In genomic region chrX:42342951-42343879, GRCm38 (mm10) we compare ENCODE assay signal across 7 mouse cellular contexts.
A peak's percentile ranks its signal among the peaks of the same experiment; 100 is the strongest.
DNase-seq lines count a peak whose midpoint lies in the region; ATAC-seq and TF ChIP-seq lines count a peak whose summit lies in the region.

No protein-coding gene starts in this region.

- H3K4me3 ChIP-seq in stomach, embryonic 15.5 days (replicated peaks): no peak overlapping the region
- H3K4me3 ChIP-seq in stomach, postnatal 0 days (ENCODE audit: low read depth, low read length): no peak overlapping the region
- no peak overlapping the region for H3K4me3 ChIP-seq in embryonic facial prominence, embryonic 12.5 days
- no peak overlapping the region for H3K4me3 ChIP-seq in midbrain, embryonic 12.5 days

- ATAC-seq in stomach, embryonic 15.5 days (ENCODE audit: insufficient read depth, low FRiP score, low read depth): no peak
- no peak for ATAC-seq in stomach, postnatal 0 days (ENCODE audit: low FRiP score, low TSS enrichment)
- ATAC-seq in embryonic facial prominence, embryonic 12.5 days (ENCODE audit: insufficient number of reproducible peaks, insufficient read depth, low FRiP score, low TSS enrichment): no peak
- peak; percentile 88 for ATAC-seq in midbrain, embryonic 12.5 days (ENCODE audit: low FRiP score, low read depth)

- H3K4me2 ChIP-seq in stomach, embryonic 15.5 days: 0 out of 2 replicates have a peak overlapping the region, but pooled peaks have one; percentile 3
- H3K4me2 ChIP-seq in stomach, postnatal 0 days (replicated peaks; ENCODE audit: low read depth): no peak overlapping the region
- 0 out of 2 replicates have a peak overlapping the region, but pooled peaks have one; percentile 22 for H3K4me2 ChIP-seq in embryonic facial prominence, embryonic 12.5 days (replicated peaks)
- H3K4me2 ChIP-seq in midbrain, embryonic 12.5 days (replicated peaks): peak overlapping the region; percentile 15

- no peaks in the 10 kb centered on the region for H3K9me3 ChIP-seq in stomach, embryonic 15.5 days
- no peaks in the 10 kb centered on the region for H3K9me3 ChIP-seq in stomach, postnatal 0 days (ENCODE audit: control insufficient read depth, low read length)
- H3K9me3 ChIP-seq in embryonic facial prominence, embryonic 12.5 days: no peaks in the 10 kb centered on the region
- no peaks in the 10 kb centered on the region for H3K9me3 ChIP-seq in midbrain, embryonic 12.5 days

- DNase-seq in stomach, postnatal 0 days (ENCODE audit: low spot score): no peak
- DNase-seq in kidney, adult 9 months: peak; percentile 36
- DNase-seq in urinary bladder, postnatal 14 days (ENCODE audit: low spot score): no peak
- DNase-seq in urinary bladder, postnatal 10 days (ENCODE audit: low spot score): no peak

- TF ChIP-seq EP300 in stomach, postnatal 0 days (optimal IDR thresholded peaks at IDR 0.05): no peak

- no peak overlapping the region for H3K9ac ChIP-seq in stomach, embryonic 15.5 days
- no peak overlapping the region for H3K9ac ChIP-seq in stomach, postnatal 0 days (ENCODE audit: low read length)
- no peak overlapping the region for H3K9ac ChIP-seq in embryonic facial prominence, embryonic 12.5 days
- H3K9ac ChIP-seq in midbrain, embryonic 12.5 days (replicated peaks): no peak overlapping the region

- H3K4me1 ChIP-seq in stomach, embryonic 15.5 days: no peaks in the 10 kb centered on the region
- H3K4me1 ChIP-seq in stomach, postnatal 0 days (replicated peaks; ENCODE audit: control insufficient read depth, insufficient read depth): no peaks in the 10 kb centered on the region
- no peaks in the 10 kb centered on the region for H3K4me1 ChIP-seq in embryonic facial prominence, embryonic 12.5 days
- H3K4me1 ChIP-seq in midbrain, embryonic 12.5 days: peaks cover 8% of the 10 kb centered on the region

- no peak overlapping the region for H3K27ac ChIP-seq in stomach, embryonic 15.5 days
- H3K27ac ChIP-seq in stomach, postnatal 0 days (replicated peaks): no peak overlapping the region
- no peak overlapping the region for H3K27ac ChIP-seq in embryonic facial prominence, embryonic 12.5 days
- H3K27ac ChIP-seq in midbrain, embryonic 12.5 days (replicated peaks): peak overlapping the region; percentile 70

- H3K27me3 ChIP-seq in stomach, embryonic 15.5 days (replicated peaks): no peaks in the 10 kb centered on the region
- H3K27me3 ChIP-seq in stomach, postnatal 0 days (ENCODE audit: control insufficient read depth, insufficient read depth, low read length): no peaks in the 10 kb centered on the region
- no peaks in the 10 kb centered on the region for H3K27me3 ChIP-seq in embryonic facial prominence, embryonic 12.5 days
- H3K27me3 ChIP-seq in midbrain, embryonic 12.5 days: no peaks in the 10 kb centered on the region

- TF ChIP-seq CTCF in stomach, postnatal 0 days (IDR thresholded peaks at IDR 0.05; ENCODE audit: low read depth): no peak

- H3K36me3 ChIP-seq in stomach, embryonic 15.5 days: no peaks in the 10 kb centered on the region
- H3K36me3 ChIP-seq in stomach, postnatal 0 days (ENCODE audit: control insufficient read depth, insufficient read depth, low read length): no peaks in the 10 kb centered on the region
- no peaks in the 10 kb centered on the region for H3K36me3 ChIP-seq in embryonic facial prominence, embryonic 12.5 days
- H3K36me3 ChIP-seq in midbrain, embryonic 12.5 days: no peaks in the 10 kb centered on the region

- WGBS in stomach, embryonic 15.5 days: 24% methylated on average over 16 of the region's 16 CpGs
- 22% methylated on average over 16 of the region's 16 CpGs for WGBS in stomach, postnatal 0 days
- 18% methylated on average over 16 of the region's 16 CpGs for WGBS in embryonic facial prominence, embryonic 12.5 days
- 15% methylated on average over 16 of the region's 16 CpGs for WGBS in midbrain, embryonic 12.5 days
